Mouse (Mus musculus) brain, adult 10 weeks (tissue): ENCODE measurements around the gene Tmprss7. TPM values are rescaled to one million over a fixed set of nuclear protein-coding genes. Genes with fewer than 3 reads are reported as not detected.

Experiments used
- polyA plus RNA-seq: library from polyadenylated mRNA; stranded (reverse); fragments of 350-450 nt; fragmentation: Illumina TruSeq; extraction: RNeasy Lipid Tissue Mini Kit (QIAGEN cat#74804); gene quantifications from one replicate; pipeline ENCODE4 v1.2.3, GENCODE M21; 2015; ENCODE audit warnings: low read depth, low replicate concordance

Gene Tmprss7
- polyA plus RNA-seq, result 1.9 TPM

GRCm38 (mm10) chr16:45693558-45693957 lies at the start of gene Tmprss7:
Tmprss7 (minus strand) TSS chr16:45693658.

GRCm38 (mm10) chr16:45742615-45743476 lies 49.4 kb upstream of the Tmprss7 start, which contains the start of gene Abhd10:
Abhd10 (minus strand) TSS chr16:45742955.

GRCm38 (mm10) chr16:45724061-45724741 lies 30.7 kb upstream of the Tmprss7 start, which contains the start of gene Tagln3:
Tagln3 (minus strand) TSS chr16:45724608.

GRCm38 (mm10) chr16:45653934-45654332 lies 39.5 kb downstream of the Tmprss7 start, which contains the start of gene BC016579:
BC016579 (minus strand) TSS chr16:45654068.

GRCm38 (mm10) chr16:45610267-45610666 lies 83.2 kb downstream of the Tmprss7 start, which contains the start of gene Gcsam:
Gcsam (plus strand) TSS chr16:45610380.

Other genes with a start within 250 kb of the Tmprss7 start
- 0.16 TPM for gene Gm609, start 200.7 kb downstream of the Tmprss7 start, polyA plus RNA-seq
- gene Gm17783, start 161.6 kb downstream of the Tmprss7 start, polyA plus RNA-seq, result not detected
- not detected for gene Slc9c1, start 158.3 kb downstream of the Tmprss7 start, polyA plus RNA-seq
- gene Gcsam, start 83.3 kb downstream of the Tmprss7 start, polyA plus RNA-seq, result not detected
- 0.48 TPM for gene BC016579, start 39.6 kb downstream of the Tmprss7 start, polyA plus RNA-seq
- 426 TPM for gene Tagln3, start 30.9 kb upstream of the Tmprss7 start, polyA plus RNA-seq
- gene Abhd10, start 49.3 kb upstream of the Tmprss7 start, polyA plus RNA-seq, result 23.6 TPM